Mouse (Mus musculus) CH12.LX (cell line): ENCODE data around the gene Gcnt2. TPM values are rescaled to one million over a fixed set of nuclear protein-coding genes. Genes with fewer than 3 reads are reported as not detected.

Source experiments
- DNase-seq: peaks from one replicate; pipeline ENCODE4 v3.0.0-alpha.2; 2013; ENCODE audit errors: extremely low read depth
- H3K27ac ChIP-seq: 2 replicates; pipeline ENCODE4 v1.5.1; 2012; ENCODE audit warnings: low read depth, mild to moderate bottlenecking, control low read depth, moderate library complexity; ENCODE audit not compliant: insufficient read depth
- H3K27me3 ChIP-seq: replicated peaks from 2 replicates; pipeline ENCODE3; 2012; ENCODE audit warnings: inconsistent platforms
- H3K36me3 ChIP-seq, 2 experiments: replicated peaks in 1 of 2; 2 replicates each; pipeline versions ENCODE3 to v1.6.1; 2012; ENCODE audit warnings: inconsistent platforms in 1 of 2, low read length in 1 of 2, mild to moderate bottlenecking in 1 of 2, mixed read lengths in 1 of 2, moderate library complexity in 1 of 2; ENCODE audit not compliant: control insufficient read depth in 1 of 2, insufficient read depth in 1 of 2
- H3K4me1 ChIP-seq, 2 experiments: 2 replicates each; pipeline ENCODE4 v1.6.1; 2012; ENCODE audit warnings: inconsistent platforms in 1 of 2, moderate library complexity in 1 of 2; ENCODE audit not compliant: insufficient read depth in 2 of 2, control insufficient read depth in 1 of 2
- H3K4me2 ChIP-seq: 2 replicates; pipeline ENCODE4 v1.6.1; 2012; ENCODE audit warnings: low read depth, mild to moderate bottlenecking, control low read depth; ENCODE audit not compliant: poor library complexity, insufficient read depth, severe bottlenecking
- H3K4me3 ChIP-seq, 3 experiments: fragments of 150-350 bp in 1 of 3; sonication (generic) in 1 of 3; replicated peaks in 1 of 3; 2 replicates each; pipeline versions ENCODE3 to v1.5.1; 2011 to 2012; ENCODE audit warnings: low read depth in 2 of 3, low read length in 2 of 3, mild to moderate bottlenecking in 2 of 3, moderate library complexity in 2 of 3, control low read depth in 1 of 3, improper control_type of control experiment in 1 of 3, inconsistent platforms in 1 of 3, mixed read lengths in 1 of 3; ENCODE audit not compliant: poor library complexity in 1 of 3
- H3K79me2 ChIP-seq: replicated peaks from 2 replicates; pipeline ENCODE4 v1.6.1; 2012; ENCODE audit warnings: mild to moderate bottlenecking, moderate library complexity; ENCODE audit not compliant: control insufficient read depth, poor library complexity, insufficient read depth, severe bottlenecking; ENCODE audit errors: extremely low read depth
- H3K9ac ChIP-seq: 2 replicates; pipeline ENCODE4 v1.6.1; 2012; ENCODE audit warnings: low read depth, mild to moderate bottlenecking, control low read depth, moderate library complexity; ENCODE audit not compliant: insufficient read depth
- H3K9me3 ChIP-seq: replicated peaks from 2 replicates; pipeline ENCODE3; 2012; ENCODE audit warnings: low read length, inconsistent platforms, mixed read lengths
- BHLHE40 ChIP-seq: IDR thresholded peaks from 2 replicates; pipeline ENCODE4 v1.6.1; 2011; ENCODE audit warnings: mild to moderate bottlenecking, low read depth, low read length, improper control_type of control experiment
- ELF1 ChIP-seq: IDR thresholded peaks from 2 replicates; pipeline ENCODE4 v1.6.1; 2014; ENCODE audit warnings: low read depth, mild to moderate bottlenecking, inconsistent platforms, low read length, improper control_type of control experiment
- EP300 ChIP-seq: IDR thresholded peaks from 2 replicates; pipeline ENCODE4 v1.6.1; 2011; ENCODE audit warnings: low read length, improper control_type of control experiment
- ETS1 ChIP-seq: conservative IDR thresholded peaks from 2 replicates; pipeline ENCODE4 v1.6.1; 2012; ENCODE audit warnings: low read depth, mild to moderate bottlenecking, inconsistent platforms, low read length, improper control_type of control experiment, moderate library complexity
- GABPA ChIP-seq: IDR thresholded peaks from 2 replicates; pipeline ENCODE4 v1.6.1; 2012; ENCODE audit warnings: low read depth, low read length, improper control_type of control experiment, inconsistent platforms; ENCODE audit not compliant: insufficient replicate concordance
- KAT2A ChIP-seq: IDR thresholded peaks from 2 replicates; pipeline ENCODE4 v1.6.1; 2012; ENCODE audit warnings: low read length, improper control_type of control experiment, inconsistent platforms; ENCODE audit not compliant: insufficient replicate concordance
- MAFK ChIP-seq: IDR thresholded peaks from 2 replicates; pipeline ENCODE4 v1.6.1; 2011; ENCODE audit warnings: low read length, improper control_type of control experiment; ENCODE audit not compliant: insufficient replicate concordance
- MAZ ChIP-seq: IDR thresholded peaks from 2 replicates; pipeline ENCODE4 v1.6.1; 2012; ENCODE audit warnings: low read depth, mild to moderate bottlenecking, inconsistent platforms, low read length, improper control_type of control experiment, moderate library complexity
- NRF1 ChIP-seq: IDR thresholded peaks from 2 replicates; pipeline ENCODE4 v1.6.1; 2014; ENCODE audit warnings: low read depth, mild to moderate bottlenecking, inconsistent platforms, low read length, improper control_type of control experiment, moderate library complexity
- RAD21 ChIP-seq: IDR thresholded peaks from 2 replicates; pipeline ENCODE4 v1.6.1; 2011; ENCODE audit warnings: low read depth, mild to moderate bottlenecking, low read length, improper control_type of control experiment, moderate library complexity
- ZC3H11A ChIP-seq: IDR thresholded peaks from 2 replicates; pipeline ENCODE4 v1.6.1; 2012; ENCODE audit warnings: low read depth, mild to moderate bottlenecking, inconsistent platforms, low read length, improper control_type of control experiment
- ZKSCAN1 ChIP-seq: IDR thresholded peaks from 2 replicates; pipeline ENCODE4 v1.6.1; 2012; ENCODE audit warnings: low read depth, inconsistent platforms, low read length, improper control_type of control experiment, borderline replicate concordance
- ZMIZ1 ChIP-seq: IDR thresholded peaks from 2 replicates; pipeline ENCODE4 v1.6.1; 2012; ENCODE audit warnings: low read depth, mild to moderate bottlenecking, inconsistent platforms, low read length, improper control_type of control experiment
- dilution Hi-C: fragments of 300-500 bp; cut with MboI; formaldehyde crosslinking; loops from 2 replicates; pipeline ENCODE4 v1.14.3; 2020; ENCODE audit warnings: low sequenced_read_pairs; ENCODE audit not compliant: extremely low pct_unique_long_range_greater_than_20kb, extremely low pct_ligation_motif_present
- in situ Hi-C: fragments of 300-500 bp; cut with MboI; formaldehyde crosslinking; loops from 3 replicates; pipeline ENCODE4 v1.14.3; 2019; ENCODE audit warnings: low sequenced_read_pairs, low pct_ligation_motif_present, low pct_unique_long_range_greater_than_20kb, mixed read lengths
- polyA plus RNA-seq: library from polyadenylated mRNA; unstranded; fragments of >175 nt; gene quantifications from 2 replicates; pipeline ENCODE4 v1.2.1, GENCODE M21; 2012; ENCODE audit warnings: low read depth; ENCODE audit not compliant: insufficient read length
- total RNA-seq, 2 experiments: library from RNA; depleted of rRNA; stranded (reverse); fragments of 300-350 nt in 1 of 2; fragments of >200 nt in 1 of 2; gene quantifications; 2 replicates each; pipeline ENCODE4 v1.2.3; 2012 to 2014

Gene Gcnt2
- total and polyA plus RNA-seq, 3 experiments, result not detected

DNA sequence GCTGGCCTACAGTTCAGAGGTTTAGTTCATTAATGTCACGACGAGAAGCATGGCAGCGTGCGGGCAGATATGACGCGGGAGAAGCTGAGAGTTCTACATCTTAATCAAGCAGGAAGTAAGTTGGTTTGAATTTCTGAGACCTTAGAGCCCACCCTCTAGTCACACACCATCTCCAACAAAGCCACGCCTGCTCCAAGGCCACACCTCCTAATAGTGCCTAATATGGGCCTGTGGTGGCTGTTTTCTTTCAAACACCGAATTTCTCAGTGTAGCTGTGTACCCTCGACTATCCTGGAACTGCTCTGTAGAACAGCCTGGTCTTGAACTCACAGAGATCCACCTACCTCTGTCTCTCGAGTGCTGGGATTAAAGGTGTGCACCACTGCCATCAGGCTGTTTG, 108.1 kb downstream of the Gcnt2 start:
- Histone ChIP-seq H3K27me3 (no peaks in the 10 kb centered on the region), H3K27ac (no peak overlapping the region), H3K79me2 (no peaks in the 10 kb centered on the region), H3K9ac (no peak overlapping the region)
- in situ Hi-C loops, result no loop called here
- dilution Hi-C loops, result no loop called here
- no peak for TF ChIP-seq ELF1
- no peak for TF ChIP-seq ZMIZ1
- TF ChIP-seq KAT2A, result no peak
- no peak for TF ChIP-seq ZKSCAN1
- TF ChIP-seq NRF1, result no peak
- no peak for TF ChIP-seq MAFK
- no peak for TF ChIP-seq RAD21
- TF ChIP-seq MAZ, result no peak
- TF ChIP-seq EP300, result no peak
- no peak for TF ChIP-seq ZC3H11A
- TF ChIP-seq, all 38 proteins: peak for 0
- Histone ChIP-seq H3K4me1 (peaks cover 13 to 26% of the 10 kb centered on the region in 2 experiments), H3K4me3 (no peak overlapping the region), H3K36me3 (no peaks in the 10 kb centered on the region), H3K4me2 (no peak overlapping the region), H3K9me3 (no peaks in the 10 kb centered on the region)
- DNase-seq, result no peak

DNA sequence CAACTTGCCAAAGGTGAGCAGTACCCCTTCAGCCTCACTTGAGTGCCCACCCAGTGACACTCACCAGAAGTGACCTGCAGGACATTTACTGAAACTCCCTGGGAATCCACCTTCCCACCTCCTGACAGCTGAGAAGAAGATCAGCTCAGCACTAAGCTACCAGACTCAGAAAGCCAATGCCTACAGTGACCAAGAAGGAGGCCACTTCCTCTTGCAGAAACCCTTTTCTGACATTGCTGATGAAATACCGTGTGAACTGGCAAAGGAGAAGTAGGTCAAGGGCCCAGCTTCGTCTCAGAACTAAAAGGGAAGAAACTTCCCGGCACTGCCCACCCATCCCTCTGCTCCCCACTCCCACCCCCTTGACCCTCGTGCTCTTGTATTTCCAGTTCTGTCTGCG, 109.0 kb downstream of the Gcnt2 start:
- TF ChIP-seq BHLHE40, result no peak
- 0 out of 2 replicates have a peak, but pooled peaks have one; percentile 3 for TF ChIP-seq ELF1
- TF ChIP-seq, all 38 proteins: peak for 1
- Histone ChIP-seq H3K9me3 (no peaks in the 10 kb centered on the region), H3K9ac (peak overlapping the region; percentile 27; the same call in 1 of the 2 replicates), H3K4me3 (no peak overlapping the region), H3K4me1 (peaks cover 13 to 26% of the 10 kb centered on the region in 2 experiments), H3K27ac (peak overlapping the region; percentile 51), H3K27me3 (no peaks in the 10 kb centered on the region), H3K79me2 (no peaks in the 10 kb centered on the region), H3K4me2 (peak overlapping the region; percentile 26; the same call in 1 of the 2 replicates), H3K36me3 (no peaks in the 10 kb centered on the region)
- DNase-seq, result peak; percentile 50
- dilution Hi-C loops, result no loop called here
- in situ Hi-C loops, result no loop called here

DNA sequence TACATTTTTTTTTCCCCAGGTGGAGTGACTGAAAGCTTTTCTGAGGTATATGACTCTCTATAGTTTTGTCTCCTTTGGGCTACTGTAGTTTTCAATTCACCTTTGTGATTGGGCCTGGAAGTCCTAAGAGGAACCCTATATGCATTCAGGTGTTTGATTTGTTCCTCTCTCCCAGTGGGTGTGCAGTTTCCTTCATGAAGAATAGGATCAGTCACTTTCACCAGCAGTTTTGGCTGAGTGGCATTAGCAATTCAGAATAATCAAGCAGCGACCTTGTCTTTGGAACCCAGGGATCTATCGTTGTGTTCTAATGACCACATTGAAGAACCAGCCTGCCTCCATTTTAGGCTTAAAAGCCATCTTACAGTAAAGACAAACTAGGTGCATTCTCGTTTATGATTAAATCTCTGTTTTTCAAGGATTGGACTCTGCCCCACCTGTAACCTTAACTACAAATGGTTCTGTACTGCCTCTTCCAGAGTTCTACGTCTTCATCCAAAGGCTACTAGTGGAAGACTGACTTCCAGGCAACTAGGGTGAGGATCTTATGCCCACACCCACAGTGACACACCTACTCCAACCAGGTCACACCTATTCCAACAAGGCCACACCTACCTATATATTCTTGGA, 110.3 kb downstream of the Gcnt2 start:
- H3K79me2 ChIP-seq, result no peaks in the 10 kb centered on the region

More for the DNA sequence above, 110.3 kb downstream of the Gcnt2 start:
- dilution Hi-C loops, result no loop called here
- Histone ChIP-seq H3K27ac (no peak overlapping the region), H3K4me1 (peaks cover 13 to 26% of the 10 kb centered on the region in 2 experiments), H3K4me2 (no peak overlapping the region), H3K36me3 (no peaks in the 10 kb centered on the region), H3K27me3 (no peaks in the 10 kb centered on the region), H3K9me3 (no peaks in the 10 kb centered on the region), H3K9ac (no peak overlapping the region), H3K4me3 (no peak overlapping the region)
- no peak for TF ChIP-seq ETS1
- TF ChIP-seq GABPA, result no peak
- TF ChIP-seq ELF1, result no peak
- in situ Hi-C loops, result loop anchor here (10.0 kb wide), 1 partner anchor 125 kb away; no protein-coding TSS in a partner anchor
- DNase-seq, result no peak
